In genomic region chr7:132443134-132443533, GRCm38 (mm10) we compare ENCODE assay signal across 20 mouse cellular contexts.
DNase-seq lines count a peak whose midpoint lies in the region; ATAC-seq lines count a peak whose summit lies in the region.
"Had no signal": no experiment of that assay in that cellular context is flagged by ENCODE, and none has a peak within 500 bp of the region (broad histone marks: within the 10 kb centered on the region; RNA-seq: fewer than 3 reads in every experiment).

No protein-coding gene starts in this region.

- H3K9me3 ChIP-seq in embryonic facial prominence, embryonic 14.5 days (ENCODE audit: control insufficient read depth, low read length): no peaks in the 10 kb centered on the region
- H3K9me3 ChIP-seq in embryonic facial prominence, embryonic 10.5 days: no peaks in the 10 kb centered on the region
- peaks cover 13% of the 10 kb centered on the region for H3K9me3 ChIP-seq in heart, embryonic 12.5 days (replicated peaks)
- 0 out of 2 replicates have a peak, but pooled peaks cover 4% of the 10 kb centered on the region for H3K9me3 ChIP-seq in intestine, embryonic 14.5 days (ENCODE audit: control insufficient read depth, low read length)
- no peaks in the 10 kb centered on the region for H3K9me3 ChIP-seq in stomach, embryonic 14.5 days (ENCODE audit: control insufficient read depth, low read depth, low read length)
- no peaks in the 10 kb centered on the region for H3K9me3 ChIP-seq in forebrain, embryonic 16.5 days (ENCODE audit: control insufficient read depth, low read length)
- H3K9me3 ChIP-seq: forebrain, embryonic 12.5 days; hindbrain, embryonic 13.5 days; liver, embryonic 13.5 days; neural tube, embryonic 13.5 days had no signal

- no peak overlapping the region for H3K4me3 ChIP-seq in embryonic facial prominence, embryonic 14.5 days (ENCODE audit: low read depth, low read length)
- no peak overlapping the region for H3K4me3 ChIP-seq in embryonic facial prominence, embryonic 10.5 days
- H3K4me3 ChIP-seq in heart, embryonic 12.5 days: no peak overlapping the region
- H3K4me3 ChIP-seq in intestine, embryonic 14.5 days (ENCODE audit: low read depth, low read length): no peak overlapping the region
- no peak overlapping the region for H3K4me3 ChIP-seq in stomach, embryonic 14.5 days (ENCODE audit: low read depth, low read length)
- no peak overlapping the region for H3K4me3 ChIP-seq in forebrain, embryonic 16.5 days (replicated peaks; ENCODE audit: low read length)
- H3K4me3 ChIP-seq: forebrain, embryonic 12.5 days; hindbrain, embryonic 13.5 days; limb, embryonic 12.5 days; liver, embryonic 13.5 days; neural tube, embryonic 13.5 days had no signal

- no peak for ATAC-seq in embryonic facial prominence, embryonic 14.5 days (ENCODE audit: low read depth)
- no peak for ATAC-seq in heart, embryonic 12.5 days (ENCODE audit: insufficient number of reproducible peaks, low FRiP score)
- ATAC-seq in intestine, embryonic 14.5 days (replicated peaks; ENCODE audit: low FRiP score, low TSS enrichment, low read depth): no peak
- ATAC-seq in stomach, embryonic 14.5 days (ENCODE audit: insufficient number of reproducible peaks, insufficient read depth, low FRiP score, low read depth): no peak
- ATAC-seq in forebrain, embryonic 16.5 days: no peak
- ATAC-seq: CD4-positive, CD25-positive, alpha-beta regulatory T cell, adult 4 months had no signal

- peaks cover 5% of the 10 kb centered on the region; the same call in 1 of the 2 replicates for H3K4me1 ChIP-seq in embryonic facial prominence, embryonic 14.5 days (ENCODE audit: control insufficient read depth, insufficient read depth, low read length)
- H3K4me1 ChIP-seq in embryonic facial prominence, embryonic 10.5 days: peaks cover 4% of the 10 kb centered on the region; the same call in 1 of the 2 replicates
- H3K4me1 ChIP-seq in heart, embryonic 12.5 days (replicated peaks): peaks cover 15% of the 10 kb centered on the region
- peaks cover 16% of the 10 kb centered on the region; the same call in 1 of the 2 replicates for H3K4me1 ChIP-seq in intestine, embryonic 14.5 days (replicated peaks; ENCODE audit: control insufficient read depth, insufficient read depth, low read length)
- H3K4me1 ChIP-seq in stomach, embryonic 14.5 days (ENCODE audit: control insufficient read depth, insufficient read depth, low read length): peaks cover 22% of the 10 kb centered on the region
- H3K4me1 ChIP-seq in forebrain, embryonic 16.5 days (replicated peaks; ENCODE audit: control insufficient read depth, insufficient read depth, low read length): no peaks in the 10 kb centered on the region
- H3K4me1 ChIP-seq: hindbrain, embryonic 13.5 days; limb, embryonic 12.5 days had no signal

- WGBS in embryonic facial prominence, embryonic 14.5 days: 84% methylated on average over 3 of the region's 3 CpGs
- 84% methylated on average over 3 of the region's 3 CpGs for WGBS in embryonic facial prominence, embryonic 10.5 days
- 68% methylated on average over 3 of the region's 3 CpGs for WGBS in heart, embryonic 12.5 days
- WGBS in intestine, embryonic 14.5 days: 88% methylated on average over 3 of the region's 3 CpGs
- 80% methylated on average over 3 of the region's 3 CpGs for WGBS in stomach, embryonic 14.5 days
- WGBS in forebrain, embryonic 16.5 days: 94% methylated on average over 3 of the region's 3 CpGs

- no peak for DNase-seq in embryonic facial prominence, embryonic 14.5 days (ENCODE audit: low spot score)
- DNase-seq in embryonic facial prominence, embryonic 10.5 days (ENCODE audit: low spot score): no peak
- DNase-seq in heart, postnatal 4 days: no peak
- no peak for DNase-seq in intestine, embryonic 14.5 days (ENCODE audit: low spot score)
- no peak for DNase-seq in thymus, postnatal 14 days
- DNase-seq: adrenal gland, postnatal 36 days; gastrocnemius, postnatal 25 days; kidney, adult 11 months; liver, embryonic 13.5 days had no signal

- no peak overlapping the region for H3K4me2 ChIP-seq in embryonic facial prominence, embryonic 14.5 days (ENCODE audit: low read depth, low read length)
- no peak overlapping the region for H3K4me2 ChIP-seq in heart, embryonic 12.5 days
- no peak overlapping the region for H3K4me2 ChIP-seq in intestine, embryonic 14.5 days (ENCODE audit: low read length)
- no peak overlapping the region for H3K4me2 ChIP-seq in stomach, embryonic 14.5 days (replicated peaks; ENCODE audit: low read depth, low read length)
- H3K4me2 ChIP-seq in forebrain, embryonic 16.5 days (ENCODE audit: low read length): no peak overlapping the region
- H3K4me2 ChIP-seq: forebrain, embryonic 12.5 days; hindbrain, embryonic 13.5 days; limb, embryonic 12.5 days; liver, embryonic 13.5 days; lung, embryonic 14.5 days; midbrain, embryonic 11.5 days; neural tube, embryonic 13.5 days had no signal

- H3K27me3 ChIP-seq in embryonic facial prominence, embryonic 14.5 days (replicated peaks; ENCODE audit: control insufficient read depth, insufficient read depth, low read length): no peaks in the 10 kb centered on the region
- peaks cover 10% of the 10 kb centered on the region; the same call in 1 of the 2 replicates for H3K27me3 ChIP-seq in embryonic facial prominence, embryonic 10.5 days (replicated peaks; ENCODE audit: low read depth, poor library complexity, severe bottlenecking)
- no peaks in the 10 kb centered on the region for H3K27me3 ChIP-seq in heart, embryonic 12.5 days (replicated peaks)
- no peaks in the 10 kb centered on the region for H3K27me3 ChIP-seq in intestine, embryonic 14.5 days (replicated peaks; ENCODE audit: control insufficient read depth, insufficient read depth, low read length)
- H3K27me3 ChIP-seq in stomach, embryonic 14.5 days (ENCODE audit: control insufficient read depth, insufficient read depth, low read length): no peaks in the 10 kb centered on the region
- H3K27me3 ChIP-seq in forebrain, embryonic 16.5 days (replicated peaks; ENCODE audit: control insufficient read depth, insufficient read depth, low read length): no peaks in the 10 kb centered on the region
- H3K27me3 ChIP-seq: forebrain, embryonic 12.5 days; hindbrain, embryonic 13.5 days; limb, embryonic 12.5 days; neural tube, embryonic 13.5 days had no signal

- H3K27ac ChIP-seq in embryonic facial prominence, embryonic 14.5 days (replicated peaks; ENCODE audit: low read depth, low read length): peak overlapping the region; percentile 40; the same call in 1 of the 2 replicates
- H3K27ac ChIP-seq in embryonic facial prominence, embryonic 10.5 days (replicated peaks): no peak overlapping the region
- peak overlapping the region; percentile 56; the same call in 1 of the 2 replicates for H3K27ac ChIP-seq in heart, embryonic 12.5 days (ENCODE audit: poor library complexity, severe bottlenecking)
- H3K27ac ChIP-seq in intestine, embryonic 14.5 days (ENCODE audit: low read depth): peak overlapping the region; percentile 64
- H3K27ac ChIP-seq in stomach, embryonic 14.5 days (ENCODE audit: low read length): peak overlapping the region; percentile 82
- H3K27ac ChIP-seq in forebrain, embryonic 16.5 days (ENCODE audit: low read length): no peak overlapping the region
- H3K27ac ChIP-seq: forebrain, embryonic 12.5 days; hindbrain, embryonic 13.5 days; limb, embryonic 12.5 days; liver, embryonic 13.5 days; macrophage; neural tube, embryonic 13.5 days had no signal

- H3K36me3 ChIP-seq in embryonic facial prominence, embryonic 14.5 days (ENCODE audit: control insufficient read depth, insufficient read depth, low read length): no peaks in the 10 kb centered on the region
- H3K36me3 ChIP-seq in embryonic facial prominence, embryonic 10.5 days (replicated peaks): no peaks in the 10 kb centered on the region
- H3K36me3 ChIP-seq in heart, embryonic 12.5 days: no peaks in the 10 kb centered on the region
- no peaks in the 10 kb centered on the region for H3K36me3 ChIP-seq in intestine, embryonic 14.5 days (ENCODE audit: control insufficient read depth, insufficient read depth, low read length)
- H3K36me3 ChIP-seq in stomach, embryonic 14.5 days (ENCODE audit: control insufficient read depth, insufficient read depth, low read length): no peaks in the 10 kb centered on the region
- no peaks in the 10 kb centered on the region for H3K36me3 ChIP-seq in forebrain, embryonic 16.5 days (ENCODE audit: control insufficient read depth, insufficient read depth)
- H3K36me3 ChIP-seq: forebrain, embryonic 12.5 days; hindbrain, embryonic 13.5 days; limb, embryonic 12.5 days; liver, embryonic 13.5 days; neural tube, embryonic 13.5 days had no signal

- H3K9ac ChIP-seq in embryonic facial prominence, embryonic 14.5 days (ENCODE audit: low read depth, low read length): no peak overlapping the region
- H3K9ac ChIP-seq in heart, embryonic 12.5 days: no peak overlapping the region
- no peak overlapping the region for H3K9ac ChIP-seq in intestine, embryonic 14.5 days (ENCODE audit: low read length)
- no peak overlapping the region for H3K9ac ChIP-seq in stomach, embryonic 14.5 days (replicated peaks; ENCODE audit: low read depth, low read length)
- no peak overlapping the region for H3K9ac ChIP-seq in forebrain, embryonic 16.5 days (replicated peaks; ENCODE audit: low read depth, low read length)
- H3K9ac ChIP-seq: forebrain, embryonic 12.5 days; hindbrain, embryonic 13.5 days; limb, embryonic 12.5 days; liver, embryonic 13.5 days; lung, embryonic 14.5 days; neural tube, embryonic 13.5 days had no signal

Comparison
In these comparisons a context has a peak if more than half of its experiments do, and no peak if none do; other contexts are left out.
1. H3K27ac ChIP-seq: peak in embryonic facial prominence, embryonic 14.5 days (single experiment), heart, embryonic 12.5 days (single experiment), intestine, embryonic 14.5 days (single experiment) and stomach, embryonic 14.5 days (single experiment); none in embryonic facial prominence, embryonic 10.5 days (single experiment) and forebrain, embryonic 16.5 days (single experiment).